Mouse (Mus musculus) left cerebral cortex, adult 11 months (tissue): ENCODE measurements at regions not wholly inside any gene's neighbourhood (a gene's known extent, or its start where the extent isn't known, plus 50 kb on each side); places are given as distances from the start of the nearest gene placed in this dataset.

Source experiments
- DNase-seq: peaks from one replicate; pipeline ENCODE4 v3.0.0; 2022; ENCODE audit warnings: low spot score

DNA sequence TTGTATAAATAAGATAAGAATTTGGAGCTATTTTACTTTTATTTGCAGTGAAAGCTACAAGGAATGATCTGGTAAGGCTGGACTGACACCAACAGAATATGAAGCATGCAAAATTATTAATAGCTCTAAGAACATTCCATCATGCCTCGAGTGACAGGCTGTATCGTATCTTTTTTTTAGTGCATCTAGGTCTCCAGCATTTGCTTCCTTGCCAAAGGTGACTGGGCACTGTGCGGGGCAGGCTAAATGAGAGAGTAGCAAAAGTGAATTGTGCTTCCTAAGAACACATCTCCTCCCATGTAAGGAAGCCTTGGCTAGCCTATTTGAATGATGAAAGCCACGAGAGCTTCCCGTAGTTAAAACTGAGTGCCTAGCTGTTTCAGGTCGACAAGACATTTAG, 261.5 kb upstream of the Ndst3 start:
- no peak for DNase-seq

GRCm38 (mm10) chr3:123967373-123967772, 276.7 kb upstream of the Ndst3 start:
- DNase-seq: no peak

DNA sequence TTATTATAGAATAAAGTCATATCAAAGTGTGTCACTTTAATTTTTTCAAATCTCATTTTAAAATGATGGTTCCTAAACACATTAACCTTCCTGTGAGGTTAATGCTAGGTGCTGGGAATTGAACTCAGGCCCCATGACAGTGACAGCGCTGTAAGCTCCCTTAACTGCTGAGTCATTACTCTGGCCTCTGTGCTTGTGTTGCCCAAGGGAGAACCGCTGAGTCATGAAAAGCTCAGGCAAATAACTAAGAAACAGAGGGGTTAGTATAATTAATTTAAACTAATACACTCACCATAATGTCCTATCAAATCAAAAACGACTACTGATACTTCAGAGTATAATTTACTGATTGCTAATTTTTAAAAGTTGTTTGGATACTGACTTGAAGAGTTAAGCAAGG, 281.7 kb upstream of the Ndst3 start:
- no peak for DNase-seq

- DNase-seq: no peak
These were observed 283.3 kb upstream of the Ndst3 start for GRCm38 (mm10) chr3:123973806-123974576.

DNA sequence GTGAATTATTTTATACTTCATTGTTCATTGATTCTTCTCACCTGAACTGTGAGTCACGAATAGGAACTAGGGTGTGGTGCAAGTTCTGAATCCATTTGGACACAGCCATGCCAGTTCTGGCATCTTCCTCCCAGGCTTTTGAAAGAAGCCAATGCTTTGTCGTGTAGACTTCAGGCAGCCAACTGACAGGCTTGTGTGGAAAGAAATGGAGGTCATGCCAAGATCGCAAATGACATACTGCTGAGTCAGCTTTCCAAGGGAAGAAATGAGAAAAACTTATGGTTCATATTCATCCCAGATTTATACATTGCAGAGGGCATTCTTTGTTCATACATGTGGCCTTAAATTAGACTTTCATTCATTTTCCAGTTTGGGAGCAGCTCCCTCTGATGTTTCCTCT, 285.8 kb upstream of the Ndst3 start:
- DNase-seq: no peak

GRCm38 (mm10) chr3:123977168-123977567, 286.5 kb upstream of the Ndst3 start:
- DNase-seq: no peak

GRCm38 (mm10) chr3:123983045-123983444, 292.4 kb upstream of the Ndst3 start:
- no peak for DNase-seq

GRCm38 (mm10) chr3:123983530-123983929, 292.9 kb upstream of the Ndst3 start:
- no peak for DNase-seq

- no peak for DNase-seq
These were observed 293.4 kb upstream of the Ndst3 start for GRCm38 (mm10) chr3:123984028-123984427.

GRCm38 (mm10) chr3:123999957-124000616, 309.4 kb upstream of the Ndst3 start:
- DNase-seq: no peak

GRCm38 (mm10) chr3:124000883-124001282, 310.2 kb upstream of the Ndst3 start:
- no peak for DNase-seq

GRCm38 (mm10) chr3:124011685-124012084, 309.0 kb upstream of the Tram1l1 start:
- no peak for DNase-seq

DNA sequence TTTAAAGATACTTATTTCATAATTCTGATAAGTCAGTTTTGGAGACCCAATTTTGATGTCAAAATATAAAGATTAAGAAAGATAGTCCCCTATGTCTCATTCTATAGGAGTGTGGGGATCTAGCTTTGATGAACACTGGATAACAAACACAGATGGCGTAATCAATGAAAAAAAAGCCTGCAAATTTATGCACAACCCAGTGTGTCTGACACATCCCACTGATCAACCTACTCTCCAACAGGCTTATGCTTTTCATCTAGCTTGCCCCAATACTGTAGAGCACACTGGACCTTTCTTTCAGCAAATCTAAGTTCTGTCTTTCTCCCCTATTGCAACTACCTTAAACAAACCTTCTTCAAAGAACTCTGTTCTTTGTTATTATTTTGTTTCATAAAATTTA, 302.0 kb upstream of the Tram1l1 start:
- DNase-seq: no peak

DNA sequence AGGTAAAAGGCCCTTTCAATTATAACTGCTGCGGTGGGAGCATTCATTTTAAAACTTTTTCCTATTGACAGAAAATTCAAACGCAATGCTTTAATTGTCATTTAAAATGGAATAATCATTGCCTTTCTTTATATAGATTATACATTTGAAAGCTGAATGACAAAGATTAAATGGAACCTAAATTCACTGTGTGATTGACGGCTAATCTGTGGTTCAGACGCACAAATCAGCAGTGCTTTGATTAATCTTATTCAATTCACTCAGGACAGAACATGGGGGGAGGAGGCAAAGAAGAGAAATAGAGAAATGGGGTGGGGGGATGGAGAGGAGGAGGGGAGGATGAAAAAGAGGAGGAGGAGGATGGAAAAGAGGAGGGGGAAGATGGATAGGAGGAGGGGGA, 294.5 kb upstream of the Tram1l1 start:
- no peak for DNase-seq

- DNase-seq: no peak
These were observed 253.6 kb upstream of the Tram1l1 start for GRCm38 (mm10) chr3:124067061-124067460.

DNA sequence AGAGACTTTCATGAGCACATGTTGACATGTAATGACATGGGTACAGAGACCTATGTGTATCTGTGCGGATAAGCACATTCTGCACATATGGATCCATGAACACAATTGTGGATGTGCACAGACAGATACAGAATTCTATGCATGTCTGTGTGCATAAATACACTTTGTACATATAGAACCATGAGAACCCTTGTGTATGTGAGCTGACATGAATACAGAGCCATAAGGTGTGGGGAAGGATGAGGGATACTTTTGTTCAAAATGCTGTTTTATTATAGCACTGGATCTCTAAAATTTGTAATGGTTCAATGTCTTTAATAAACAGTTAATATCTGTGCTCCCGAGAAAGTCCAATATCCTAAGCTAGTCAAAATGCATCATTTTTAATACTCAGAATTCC, 253.1 kb upstream of the Tram1l1 start:
- DNase-seq: no peak

- DNase-seq: no peak
These were observed 252.7 kb upstream of the Tram1l1 start for GRCm38 (mm10) chr3:124067971-124068370.

GRCm38 (mm10) chr3:124069182-124069581, 251.5 kb upstream of the Tram1l1 start:
- DNase-seq: no peak

DNA sequence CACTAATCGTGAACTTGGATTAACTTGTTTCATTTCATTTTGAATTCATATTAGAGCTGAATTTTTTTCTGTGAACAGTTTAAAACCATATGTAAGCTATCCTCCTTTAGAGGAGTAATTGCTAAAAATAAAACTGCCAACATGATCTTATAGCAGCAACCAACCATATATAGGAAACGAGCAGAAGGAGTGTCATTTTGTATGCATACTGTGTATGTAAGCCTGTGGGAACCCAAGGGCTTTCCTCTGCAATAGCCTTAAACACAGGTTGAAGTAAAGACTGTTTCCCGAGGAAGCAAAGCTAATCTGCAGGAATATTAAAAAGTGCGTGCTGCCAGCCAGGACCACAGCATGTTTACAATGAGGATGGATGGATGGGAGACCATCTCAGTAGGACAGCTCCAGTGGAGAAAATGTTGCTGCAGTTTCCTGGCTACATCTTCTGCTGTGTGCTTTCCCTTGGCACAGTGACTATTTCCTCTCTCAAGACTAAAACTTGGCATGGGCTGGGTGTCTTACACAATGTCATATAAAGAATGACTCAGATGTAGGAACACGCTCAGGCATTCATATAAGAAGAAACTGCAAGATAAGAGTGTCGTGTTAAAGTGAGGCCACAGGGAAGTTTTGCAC, 244.6 kb upstream of the Tram1l1 start:
- DNase-seq: peak; percentile 55

DNA sequence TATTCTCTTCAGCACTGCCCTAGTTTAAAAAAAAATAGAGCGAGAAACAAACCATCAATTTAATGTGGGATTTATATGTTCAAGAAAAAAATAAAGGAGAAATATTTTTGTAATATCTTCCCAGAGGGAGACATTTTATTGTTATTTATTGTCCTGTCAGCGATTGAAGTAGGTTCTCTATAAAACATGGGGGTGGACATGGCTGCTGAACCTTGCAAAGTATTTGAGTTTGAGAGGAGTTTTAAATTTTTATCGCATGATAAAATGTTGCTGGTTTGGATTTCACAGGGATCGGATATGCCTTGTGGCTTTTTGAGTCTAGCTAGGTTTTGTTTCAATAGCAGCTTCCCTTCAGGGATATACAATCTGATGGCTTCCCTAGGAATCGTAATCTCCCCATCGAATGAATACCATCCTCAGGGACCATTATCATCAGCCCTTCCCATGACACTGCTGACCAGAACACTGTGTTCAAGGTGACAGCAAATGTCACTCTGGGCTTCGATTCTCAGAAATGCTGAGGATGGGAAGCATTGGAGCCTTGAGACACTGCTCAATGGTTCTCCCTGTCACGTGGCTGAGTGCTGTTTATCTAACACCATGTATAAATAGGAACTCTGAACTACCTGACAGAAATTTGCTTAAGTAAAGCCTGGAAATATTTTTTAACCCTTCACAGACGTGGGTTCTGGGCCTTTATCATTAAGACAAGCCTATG, 228.1 kb upstream of the Tram1l1 start:
- no peak for DNase-seq

DNA sequence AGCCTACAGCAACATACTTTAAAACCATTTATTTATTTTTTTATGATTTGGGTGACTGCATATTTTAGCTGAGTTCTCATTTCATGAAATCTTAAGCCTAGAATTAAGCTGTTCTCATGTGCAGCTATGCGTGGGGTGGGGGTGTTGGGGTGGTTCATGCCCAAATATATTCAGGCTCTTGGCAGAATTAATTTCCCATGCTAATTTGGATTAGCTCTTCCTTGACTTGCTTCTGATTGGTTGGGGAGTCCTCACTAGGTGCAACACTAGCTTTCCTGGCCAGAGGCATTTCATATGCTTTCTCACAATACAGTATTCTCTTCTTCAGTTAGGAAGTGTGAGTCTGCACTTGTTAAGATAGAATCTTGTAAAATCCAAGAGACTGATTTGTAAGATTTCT, 206.7 kb upstream of the Tram1l1 start:
- DNase-seq: peak; percentile 2

DNA sequence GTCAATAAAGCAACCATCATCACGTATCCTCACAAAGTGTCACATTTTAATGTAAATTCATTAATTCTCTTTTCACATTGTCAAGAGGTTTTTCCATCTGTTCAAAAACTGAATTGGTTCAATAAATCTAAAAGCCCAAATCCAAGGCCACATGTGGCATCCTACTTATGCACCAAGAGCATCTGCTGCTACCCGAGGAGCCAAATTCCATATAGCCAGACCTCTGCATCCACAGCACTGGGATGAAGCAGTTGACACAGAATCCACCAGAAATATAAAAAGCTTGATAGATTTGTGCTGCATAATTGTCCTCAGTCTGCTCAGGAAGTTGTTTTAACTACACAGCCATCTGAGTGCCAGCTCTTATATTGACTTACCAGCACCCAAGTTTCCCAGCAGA, 164.4 kb upstream of the Tram1l1 start:
- no peak for DNase-seq
